In genomic region chr10:127594405-127594804, GRCm38 (mm10) we compare ENCODE assay signal across 11 mouse cellular contexts. TPM values are rescaled to one million over a fixed set of nuclear protein-coding genes. Genes with fewer than 3 reads are reported as not detected.
DNase-seq lines count a peak whose midpoint lies in the region; ATAC-seq and TF ChIP-seq lines count a peak whose summit lies in the region.
"Had no signal": no experiment of that assay in that cellular context is flagged by ENCODE, and none has a peak within 500 bp of the region (broad histone marks: within the 10 kb centered on the region; RNA-seq: fewer than 3 reads in every experiment).

No protein-coding gene starts in this region.

- H3K36me3 ChIP-seq in kidney, adult 2 months (ENCODE audit: control insufficient read depth, insufficient read depth, low read length), result no peaks in the 10 kb centered on the region
- no peaks in the 10 kb centered on the region for H3K36me3 ChIP-seq in spleen, adult 2 months (ENCODE audit: control insufficient read depth, insufficient read depth, low read length)
- H3K36me3 ChIP-seq in liver, postnatal 0 days (replicated peaks; ENCODE audit: insufficient read depth, low read length), result peaks cover 35% of the 10 kb centered on the region

- H3K27me3 ChIP-seq in kidney, adult 2 months (replicated peaks; ENCODE audit: control insufficient read depth, insufficient read depth, low read length), result no peaks in the 10 kb centered on the region
- no peaks in the 10 kb centered on the region for H3K27me3 ChIP-seq in spleen, adult 2 months (ENCODE audit: control insufficient read depth, insufficient read depth, low read length)
- H3K27me3 ChIP-seq in liver, postnatal 0 days (ENCODE audit: insufficient read depth, low read length), result no peaks in the 10 kb centered on the region
- H3K27me3 ChIP-seq: hindbrain, embryonic 15.5 days; limb, embryonic 15.5 days had no signal

- H3K27ac ChIP-seq in kidney, adult 2 months (ENCODE audit: insufficient read depth, low read depth, low read length), result no peak overlapping the region
- peak overlapping the region; percentile 55 for H3K27ac ChIP-seq in spleen, adult 2 months (ENCODE audit: insufficient read depth, low read length)
- H3K27ac ChIP-seq in liver, postnatal 0 days (ENCODE audit: low read depth), result peak overlapping the region; percentile 19
- H3K27ac ChIP-seq: hindbrain, embryonic 15.5 days; limb, embryonic 15.5 days had no signal

- H3K4me3 ChIP-seq in kidney, adult 2 months (ENCODE audit: insufficient read depth, low read depth, low read length), result no peak overlapping the region
- no peak overlapping the region for H3K4me3 ChIP-seq in spleen, adult 2 months (ENCODE audit: extremely low read depth, insufficient read depth, insufficient read length)
- H3K4me3 ChIP-seq in liver, postnatal 0 days (ENCODE audit: low read depth, low read length), result no peak overlapping the region
- H3K4me3 ChIP-seq: hindbrain, embryonic 15.5 days; limb, embryonic 15.5 days had no signal

- H3K4me2 ChIP-seq in liver, postnatal 0 days (ENCODE audit: low read depth, low read length), result no peak overlapping the region
- H3K4me2 ChIP-seq: hindbrain, embryonic 15.5 days; limb, embryonic 15.5 days had no signal

- DNase-seq in kidney, adult 2 months, result peak; percentile 40
- DNase-seq in kidney, postnatal 14 days, result no peak
- no peak for DNase-seq in spleen, adult 2 months (ENCODE audit: low read depth in 1 of 2, low spot score in 2 of 2)
- DNase-seq in spleen, postnatal 4 days (ENCODE audit: low spot score in 2 of 2), result no peak
- no peak for DNase-seq in liver, postnatal 0 days
- no peak for DNase-seq in right cerebral cortex, adult 18-20 months
- DNase-seq: cerebellum, adult 11 months; thymus, postnatal 14 days had no signal

- TF ChIP-seq POLR2A in kidney, adult 2 months (IDR thresholded peaks at IDR 0.05; ENCODE audit: low read depth, low read length), result no peak
- no peak for TF ChIP-seq POLR2A in spleen, adult 2 months (IDR thresholded peaks at IDR 0.05; ENCODE audit: low read depth, low read length)

- TF ChIP-seq CTCF in kidney, adult 2 months (conservative IDR thresholded peaks at IDR 0.05; ENCODE audit: insufficient read depth, insufficient read length, low read depth, low read length), result no peak
- no peak for TF ChIP-seq CTCF in spleen, adult 2 months (IDR thresholded peaks at IDR 0.05; ENCODE audit: extremely low read depth, insufficient read depth, insufficient read length, insufficient replicate concordance)
- no peak for TF ChIP-seq CTCF in liver, postnatal 0 days (IDR thresholded peaks at IDR 0.05; ENCODE audit: low read depth)

- TF ChIP-seq EP300 in liver, postnatal 0 days (IDR thresholded peaks at IDR 0.05; ENCODE audit: low read depth), result no peak

- no peaks in the 10 kb centered on the region for H3K9me3 ChIP-seq in liver, postnatal 0 days (ENCODE audit: low read length)
- H3K9me3 ChIP-seq: hindbrain, embryonic 15.5 days; limb, embryonic 15.5 days had no signal

- no peaks in the 10 kb centered on the region for H3K4me1 ChIP-seq in kidney, adult 2 months (ENCODE audit: control insufficient read depth, insufficient read depth, low read length)
- peaks cover 8% of the 10 kb centered on the region; the same call in 1 of the 2 replicates for H3K4me1 ChIP-seq in spleen, adult 2 months (ENCODE audit: control insufficient read depth, insufficient read depth, insufficient read length)
- H3K4me1 ChIP-seq in liver, postnatal 0 days (ENCODE audit: insufficient read depth), result peaks cover 45% of the 10 kb centered on the region

- no peak overlapping the region for H3K9ac ChIP-seq in liver, postnatal 0 days (replicated peaks)
- H3K9ac ChIP-seq: hindbrain, embryonic 15.5 days; limb, embryonic 15.5 days had no signal

- peak; percentile 22; the same call in 1 of the 2 replicates for ATAC-seq in liver, postnatal 0 days
- ATAC-seq in megakaryocyte-erythroid progenitor cell, adult 5-6 weeks (replicated peaks; ENCODE audit: low FRiP score, low TSS enrichment, poor library complexity, severe bottlenecking), result no peak

- WGBS in kidney, adult 2 months, result 80% methylated on average over 8 of the region's 8 CpGs
- 15% methylated on average over 8 of the region's 8 CpGs for WGBS in spleen, adult 2 months
- WGBS in liver, postnatal 0 days (ENCODE audit: insufficient replicate concordance), result 12% methylated on average over 8 of the region's 8 CpGs

RNA-seq across cellular contexts. Expression of gene Lrp1, which starts 26.5 kb away (rescaled TPM):
- polyA plus RNA-seq in kidney, adult 2 months (2012; rRNA removed), result 55.3 and 57.8 TPM in 2 replicates
- polyA plus RNA-seq in spleen, adult 2 months (2012; rRNA removed), result 98.7 and 99.4 TPM in 2 replicates
- polyA plus RNA-seq in liver, postnatal 0 days (2015; fragmentation: Nextera tagmentation; extraction: Ambion mirVana), result 44.7 and 49.2 TPM in 2 replicates
- 0.26 TPM in 1 of 2 replicates, not detected in the other for total RNA-seq in megakaryocyte-erythroid progenitor cell, adult 5-6 weeks (2014; fragmentation: Nextera tagmentation)
- total RNA-seq in megakaryocyte-erythroid progenitor cell, adult 5-6 weeks (2017), result 0.04 TPM in 1 of 2 replicates, not detected in the other

RNA-seq across cellular contexts. Expression of gene Stat6, which starts 48.4 kb away (rescaled TPM):
- 70.2 and 72.1 TPM in 2 replicates for polyA plus RNA-seq in kidney, adult 2 months (2012; rRNA removed)
- polyA plus RNA-seq in spleen, adult 2 months (2012; rRNA removed), result 120 and 126 TPM in 2 replicates
- 11.3 and 13.0 TPM in 2 replicates for polyA plus RNA-seq in liver, postnatal 0 days (2015; fragmentation: Nextera tagmentation; extraction: Ambion mirVana)
- total RNA-seq in megakaryocyte-erythroid progenitor cell, adult 5-6 weeks (2014; fragmentation: Nextera tagmentation), result 51.7 and 57.9 TPM in 2 replicates
- 32.2 and 35.3 TPM in 2 replicates for total RNA-seq in megakaryocyte-erythroid progenitor cell, adult 5-6 weeks (2017)
